Mouse (Mus musculus) liver, embryonic 15.5 days (tissue): ENCODE data around the gene Med12l. TPM values are rescaled to one million over a fixed set of nuclear protein-coding genes. Genes with fewer than 3 reads are reported as not detected.
"Not testable (repeated sequence)": the region's sequence is repeated elsewhere in the genome, so short reads cannot be mapped to it uniquely, and the experiment has no call there.

Experiments
- ATAC-seq: fragments of 200-750 bp; cut with Nextera tagmentation; 2 replicates; pipeline ENCODE4 v1.8.0; 2017; ENCODE audit warnings: moderate number of reproducible peaks, mild to moderate bottlenecking, moderate library complexity; ENCODE audit not compliant: insufficient read depth
- H3K27ac ChIP-seq: fragments of 300-500 bp; sonication (generic); replicated peaks from 2 replicates; pipeline ENCODE4 v1.5.1; 2015; ENCODE audit warnings: mild to moderate bottlenecking, inconsistent platforms
- H3K27me3 ChIP-seq: fragments of 300-500 bp; sonication (generic); 2 replicates; pipeline ENCODE4 v1.6.1; 2015; ENCODE audit warnings: mild to moderate bottlenecking, inconsistent platforms
- H3K36me3 ChIP-seq: fragments of 300-500 bp; sonication (generic); replicated peaks from 2 replicates; pipeline ENCODE4 v1.6.1; 2015; ENCODE audit warnings: moderate library complexity, mild to moderate bottlenecking, inconsistent platforms
- H3K4me1 ChIP-seq: fragments of 300-500 bp; sonication (generic); replicated peaks from 2 replicates; pipeline ENCODE4 v1.6.1; 2015; ENCODE audit warnings: inconsistent platforms
- H3K4me2 ChIP-seq: fragments of 300-500 bp; sonication (generic); 2 replicates; pipeline ENCODE4 v1.6.1; 2015; ENCODE audit warnings: moderate library complexity, mild to moderate bottlenecking, inconsistent platforms
- H3K4me3 ChIP-seq: fragments of 300-500 bp; sonication (generic); replicated peaks from 2 replicates; pipeline ENCODE4 v1.5.1; 2015; ENCODE audit warnings: mild to moderate bottlenecking, inconsistent platforms
- H3K9ac ChIP-seq: fragments of 300-500 bp; sonication (generic); 2 replicates; pipeline ENCODE4 v1.6.1; 2015; ENCODE audit warnings: moderate library complexity, mild to moderate bottlenecking, inconsistent platforms
- H3K9me3 ChIP-seq: fragments of 300-500 bp; sonication (generic); replicated peaks from 2 replicates; pipeline ENCODE4 v1.6.1; 2016; ENCODE audit warnings: inconsistent platforms
- WGBS: fragments of 180-500 bp; shearing (Covaris S2); methylation state at CpG from one replicate; pipeline ENCODE4 v1.1.7; 2015; ENCODE audit warnings: mixed read lengths; ENCODE audit not compliant: insufficient replicate concordance; 5-methylcytosine and 5-hydroxymethylcytosine counted together
- polyA plus RNA-seq: library from polyadenylated mRNA; unstranded; fragments of >200 nt; fragmentation: Nextera tagmentation; extraction: Ambion mirVana; gene quantifications from 2 replicates; pipeline ENCODE4 v1.2.1, GENCODE M21; 2015

Gene Med12l
- polyA plus RNA-seq, 1 experiment from 2014 or later, result 0.46 TPM

DNA sequence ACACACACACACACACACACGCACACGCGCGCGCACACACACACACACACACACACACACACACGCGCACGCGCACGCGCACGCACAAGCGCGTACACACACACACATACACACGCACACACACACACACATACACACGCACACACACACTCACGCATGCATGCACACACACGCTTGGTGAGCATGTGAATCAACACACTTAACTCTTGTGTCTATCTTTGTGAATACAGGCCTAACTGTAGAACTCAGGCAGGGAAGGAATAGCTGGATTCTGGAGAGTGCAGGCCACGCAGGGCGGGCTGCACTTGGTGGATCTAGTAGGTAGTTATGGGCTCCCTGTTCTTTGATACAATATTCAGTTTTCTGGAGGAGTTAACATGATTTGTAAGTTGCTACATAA lies 123.1 kb downstream of the Med12l start:
- ATAC-seq, result no peak
- Histone ChIP-seq H3K4me3 (no peak overlapping the region), H3K9ac (no peak overlapping the region), H3K9me3 (no peaks in the 10 kb centered on the region), H3K4me2 (peak overlapping the region; percentile 10; the same call in 1 of the 2 replicates), H3K27ac (no peak overlapping the region), H3K36me3 (no peaks in the 10 kb centered on the region), H3K4me1 (peaks cover 38% of the 10 kb centered on the region), H3K27me3 (no peaks in the 10 kb centered on the region)
- WGBS, result 72% methylated on average over 20 of the region's 20 CpGs

DNA sequence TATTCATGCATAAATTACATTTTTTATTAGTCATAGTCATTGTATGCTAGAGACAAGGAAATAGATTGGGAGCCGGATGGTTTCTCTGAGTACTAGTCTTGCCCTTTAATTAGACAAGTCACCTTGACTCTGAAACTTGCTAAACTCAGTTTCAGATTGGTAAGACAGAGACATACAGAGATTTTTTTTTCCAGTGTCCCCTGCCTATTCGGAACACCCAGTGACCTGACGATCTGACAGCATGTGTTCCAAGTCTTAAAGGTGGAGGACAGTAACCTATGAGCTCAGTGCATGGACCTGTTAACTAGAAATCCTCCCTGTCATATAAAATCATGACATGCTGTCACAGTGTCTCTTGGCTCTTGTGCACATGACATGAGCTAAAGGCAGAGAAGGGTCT lies 123.9 kb downstream of the Med12l start:
- no peaks in the 10 kb centered on the region for H3K36me3 ChIP-seq
- H3K27me3 ChIP-seq, result no peaks in the 10 kb centered on the region
- H3K27ac ChIP-seq, result no peak overlapping the region
- H3K4me1 ChIP-seq, result peaks cover 38% of the 10 kb centered on the region
- no peak overlapping the region for H3K4me3 ChIP-seq
- ATAC-seq, result no peak
- peak overlapping the region; percentile 18; the same call in 1 of the 2 replicates for H3K4me2 ChIP-seq
- no peak overlapping the region for H3K9ac ChIP-seq
- WGBS, result 56% methylated on average over 3 of the region's 3 CpGs
- no peaks in the 10 kb centered on the region for H3K9me3 ChIP-seq

DNA sequence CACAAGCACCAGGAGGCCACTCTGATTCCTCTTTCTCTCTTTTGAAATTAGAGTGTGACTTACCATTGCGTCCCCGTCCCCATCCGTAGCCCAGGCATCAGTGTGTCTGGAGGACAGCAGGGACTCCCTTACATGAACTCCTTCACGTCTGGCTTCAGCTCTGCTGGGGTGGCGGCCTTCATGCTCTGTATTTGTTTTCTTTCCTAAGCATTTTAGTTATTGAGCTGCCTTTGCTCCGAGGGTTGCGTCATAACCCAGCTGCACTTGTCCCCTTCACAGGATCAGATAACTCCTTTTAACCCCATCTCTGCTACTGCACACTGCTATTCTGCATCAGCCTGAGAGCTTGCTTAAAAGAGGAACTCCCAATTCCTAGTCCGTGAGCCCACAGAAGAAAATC lies 124.8 kb downstream of the Med12l start:
- Histone ChIP-seq H3K9me3 (no peaks in the 10 kb centered on the region), H3K4me3 (peak overlapping the region; percentile 38), H3K36me3 (no peaks in the 10 kb centered on the region), H3K4me1 (peaks cover 32% of the 10 kb centered on the region), H3K9ac (no peak overlapping the region), H3K27me3 (no peaks in the 10 kb centered on the region), H3K27ac (peak overlapping the region; percentile 48), H3K4me2 (peak overlapping the region; percentile 43)
- ATAC-seq, result peak; percentile 56
- WGBS, result 20% methylated on average over 8 of the region's 8 CpGs

DNA sequence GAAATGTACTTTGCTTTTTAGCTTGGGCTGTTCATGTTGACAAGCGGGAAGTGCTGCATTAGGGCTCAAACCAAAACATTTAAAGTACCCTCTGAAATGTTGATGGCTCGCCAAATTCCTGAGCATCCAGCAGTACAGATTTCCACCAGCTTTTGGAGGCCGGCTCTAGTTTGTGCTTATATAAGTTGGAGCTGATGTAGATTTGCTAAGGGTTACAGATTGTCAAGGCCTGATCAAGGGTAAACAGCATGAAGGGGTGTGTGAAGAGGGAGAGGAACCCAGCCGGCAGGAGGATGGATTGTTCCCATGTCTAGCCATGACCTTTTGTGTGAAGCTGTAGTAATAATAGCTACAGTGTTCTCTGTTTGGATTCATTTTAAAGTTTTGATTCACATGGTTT lies 125.5 kb downstream of the Med12l start:
- WGBS, result 61% methylated on average over 4 of the region's 4 CpGs
- H3K9me3 ChIP-seq, result no peaks in the 10 kb centered on the region
- H3K27me3 ChIP-seq, result no peaks in the 10 kb centered on the region
- no peaks in the 10 kb centered on the region for H3K36me3 ChIP-seq
- H3K4me2 ChIP-seq, result no peak overlapping the region
- peaks cover 25% of the 10 kb centered on the region for H3K4me1 ChIP-seq
- ATAC-seq, result peak; percentile 36
- no peak overlapping the region for H3K27ac ChIP-seq
- H3K9ac ChIP-seq, result no peak overlapping the region
- no peak overlapping the region for H3K4me3 ChIP-seq

DNA sequence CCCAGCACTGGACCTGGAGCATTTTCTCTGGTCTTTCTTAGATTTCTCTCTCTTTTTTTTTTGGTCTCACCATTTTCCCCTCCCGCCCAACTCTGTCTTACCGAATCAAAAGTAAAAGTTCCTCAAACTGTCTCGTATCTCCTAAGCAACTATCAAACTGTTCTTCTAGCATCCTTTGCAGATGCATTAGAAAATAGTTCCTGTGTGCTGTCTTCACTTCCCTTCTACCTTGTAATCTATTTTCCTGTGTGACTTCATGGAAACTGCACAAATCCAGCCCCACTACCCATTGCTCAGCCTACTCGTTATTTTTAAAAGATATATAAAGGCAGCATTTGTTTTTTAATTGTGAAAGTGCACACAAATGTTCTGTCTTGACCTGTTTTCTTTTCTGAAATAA lies 126.3 kb downstream of the Med12l start:
- no peak overlapping the region for H3K9ac ChIP-seq
- H3K27me3 ChIP-seq, result no peaks in the 10 kb centered on the region
- no peak for ATAC-seq
- no peak overlapping the region for H3K27ac ChIP-seq
- no peak overlapping the region for H3K4me2 ChIP-seq
- no peaks in the 10 kb centered on the region for H3K36me3 ChIP-seq
- no peak overlapping the region for H3K4me3 ChIP-seq
- no peaks in the 10 kb centered on the region for H3K9me3 ChIP-seq
- WGBS, result 35% methylated on average over 4 of the region's 4 CpGs
- H3K4me1 ChIP-seq, result peaks cover 25% of the 10 kb centered on the region

DNA sequence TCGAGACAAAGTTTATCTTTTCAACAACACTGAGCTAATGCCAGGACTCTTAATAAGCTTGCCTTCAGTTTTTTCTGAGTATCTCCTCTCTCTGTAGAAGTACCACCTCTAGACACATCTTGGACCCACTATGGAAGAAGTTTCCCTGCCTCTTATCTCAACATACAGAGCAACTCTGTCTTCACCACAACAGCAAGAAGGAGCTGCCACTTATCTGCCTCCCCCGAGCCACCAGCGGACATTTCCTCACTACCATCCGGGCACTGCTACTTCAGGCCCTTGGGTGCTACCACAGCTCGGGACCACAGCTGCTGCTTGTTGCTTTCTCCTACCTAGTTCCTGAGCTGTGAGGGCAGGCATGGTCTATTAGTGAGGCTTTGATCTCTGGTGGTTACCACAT lies 127.6 kb downstream of the Med12l start:
- H3K36me3 ChIP-seq, result no peaks in the 10 kb centered on the region
- no peak overlapping the region for H3K4me2 ChIP-seq
- H3K4me1 ChIP-seq, result peaks cover 22% of the 10 kb centered on the region
- H3K27ac ChIP-seq, result no peak overlapping the region
- no peak overlapping the region for H3K9ac ChIP-seq
- H3K27me3 ChIP-seq, result no peaks in the 10 kb centered on the region
- no peaks in the 10 kb centered on the region for H3K9me3 ChIP-seq
- peak; percentile 55 for ATAC-seq
- WGBS, result 10% methylated on average over 5 of the region's 5 CpGs
- H3K4me3 ChIP-seq, result no peak overlapping the region

DNA sequence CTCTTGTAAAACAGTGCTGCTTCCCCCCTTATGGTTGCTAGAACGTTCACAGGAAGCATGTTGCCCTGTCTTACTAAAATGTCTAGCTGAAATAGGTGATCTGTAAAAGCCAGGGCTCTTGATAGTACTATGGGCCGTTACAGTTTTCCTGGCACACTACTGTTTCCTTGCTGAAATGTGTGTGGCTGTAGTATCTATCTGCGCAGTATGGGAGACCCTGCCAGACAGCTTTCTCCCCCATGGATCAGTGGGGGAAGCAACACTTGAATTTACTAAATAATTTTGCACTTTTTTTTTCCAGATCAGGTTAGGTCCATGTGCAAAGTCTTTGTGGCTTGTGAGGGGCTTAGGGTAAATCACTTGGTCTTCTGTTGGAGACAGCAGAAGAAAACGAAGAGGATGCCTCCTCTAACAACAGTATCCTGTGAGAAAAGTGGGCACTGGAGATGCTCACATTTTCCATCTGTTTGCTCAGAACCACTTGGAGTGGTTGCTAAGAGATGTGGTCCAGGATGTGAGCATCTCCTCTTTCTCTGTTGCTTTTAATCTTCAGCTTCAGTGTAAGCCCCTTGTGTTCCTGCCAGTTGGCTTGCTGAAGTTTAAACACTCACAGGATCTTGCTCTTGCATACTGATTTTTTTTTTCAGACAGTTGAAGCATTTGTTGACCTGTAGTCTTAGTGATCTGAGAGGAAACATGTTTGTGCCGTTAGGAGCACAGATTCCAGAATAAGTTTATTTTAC lies 130.5 kb downstream of the Med12l start:
- H3K4me2 ChIP-seq, result no peak overlapping the region
- no peak for ATAC-seq
- H3K9me3 ChIP-seq, result no peaks in the 10 kb centered on the region
- no peak overlapping the region for H3K27ac ChIP-seq
- H3K4me1 ChIP-seq, result peaks cover 16% of the 10 kb centered on the region
- H3K9ac ChIP-seq, result no peak overlapping the region
- no peak overlapping the region for H3K4me3 ChIP-seq
- 56% methylated on average over 5 of the region's 5 CpGs for WGBS
- H3K36me3 ChIP-seq, result no peaks in the 10 kb centered on the region
- no peaks in the 10 kb centered on the region for H3K27me3 ChIP-seq

DNA sequence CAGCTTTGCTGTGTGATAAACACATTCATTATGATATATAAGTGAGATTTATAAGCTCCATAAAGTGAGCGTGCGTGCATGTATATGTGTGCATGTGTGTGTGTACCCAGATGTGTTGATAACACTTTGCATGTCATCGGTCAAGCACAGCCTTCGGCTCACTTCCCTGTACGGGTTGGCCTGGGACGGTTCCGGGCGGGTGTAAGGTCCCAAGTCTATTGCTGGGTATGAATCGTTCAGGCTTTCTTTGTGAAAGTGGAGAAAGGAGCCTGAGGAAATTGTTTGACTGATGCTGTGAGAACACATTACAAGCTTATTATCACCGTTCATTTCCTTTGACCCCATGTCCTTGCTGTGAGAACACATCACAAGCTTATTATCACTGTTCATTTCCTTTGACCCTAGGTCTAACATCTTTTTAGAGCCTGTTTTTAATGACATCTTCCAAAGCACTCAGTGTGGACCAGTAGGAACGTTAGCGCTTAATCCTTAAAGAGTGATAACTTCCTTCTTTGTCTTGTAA lies 133.4 kb downstream of the Med12l start:
- Histone ChIP-seq H3K27ac (no peak overlapping the region), H3K27me3 (no peaks in the 10 kb centered on the region), H3K4me1 (peaks cover 1% of the 10 kb centered on the region; the same call in 1 of the 2 replicates), H3K9ac (no peak overlapping the region), H3K36me3 (no peaks in the 10 kb centered on the region), H3K4me3 (no peak overlapping the region), H3K9me3 (no peaks in the 10 kb centered on the region), H3K4me2 (no peak overlapping the region)
- ATAC-seq, result no peak
- 73% methylated on average over 12 of the region's 12 CpGs for WGBS

DNA sequence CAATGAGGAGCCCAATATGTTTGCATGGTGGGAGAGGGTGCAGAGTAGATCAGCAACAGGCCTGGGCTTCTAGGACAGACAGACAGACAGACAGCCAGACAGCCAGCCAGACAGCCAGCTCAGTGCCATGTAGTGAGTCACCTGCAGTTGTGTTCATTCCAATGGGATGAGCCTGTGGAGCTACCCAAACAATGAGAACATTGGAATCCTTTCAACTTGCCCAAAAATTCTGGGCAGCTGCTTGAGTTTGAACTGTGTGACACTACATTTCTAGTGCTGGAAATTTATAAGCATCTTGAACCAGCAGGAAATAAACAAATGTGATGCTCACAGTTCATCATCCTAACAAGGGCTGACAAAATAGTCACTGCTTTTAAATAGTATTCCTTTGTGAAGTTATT lies 134.0 kb downstream of the Med12l start:
- no peak overlapping the region for H3K27ac ChIP-seq

DNA sequence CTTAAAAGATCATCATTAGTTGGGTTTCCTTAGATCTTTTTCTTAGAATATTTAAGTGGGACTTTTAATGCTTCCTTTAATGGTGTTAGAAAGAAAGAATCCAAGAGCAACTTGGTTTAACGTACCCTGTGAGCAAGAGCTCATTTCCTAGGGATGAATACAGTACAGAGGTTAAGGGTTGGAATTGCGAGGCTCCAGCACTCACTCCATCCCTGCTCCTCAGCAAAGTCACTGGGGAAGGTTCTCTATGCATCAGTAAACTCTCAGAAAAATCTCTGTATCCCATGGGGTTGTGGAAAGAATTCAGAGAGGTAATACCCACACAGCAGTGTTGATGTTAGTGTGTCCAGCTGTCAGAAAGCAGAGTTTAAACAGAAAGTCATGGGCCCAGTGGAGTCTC lies 134.5 kb downstream of the Med12l start:
- no peak overlapping the region for H3K4me3 ChIP-seq
- H3K9ac ChIP-seq, result no peak overlapping the region
- no peaks in the 10 kb centered on the region for H3K4me1 ChIP-seq
- no peak overlapping the region for H3K27ac ChIP-seq
- H3K36me3 ChIP-seq, result no peaks in the 10 kb centered on the region
- H3K4me2 ChIP-seq, result no peak overlapping the region
- WGBS, result 62% methylated on average over 2 of the region's 2 CpGs
- ATAC-seq, result no peak
- H3K9me3 ChIP-seq, result no peaks in the 10 kb centered on the region
- no peaks in the 10 kb centered on the region for H3K27me3 ChIP-seq

More for the DNA sequence above, 134.0 kb downstream of the Med12l start:
- Histone ChIP-seq H3K9ac (no peak overlapping the region), H3K27me3 (no peaks in the 10 kb centered on the region), H3K4me2 (no peak overlapping the region), H3K4me3 (no peak overlapping the region), H3K9me3 (no peaks in the 10 kb centered on the region), H3K36me3 (no peaks in the 10 kb centered on the region), H3K4me1 (no peaks in the 10 kb centered on the region)
- no peak for ATAC-seq

DNA sequence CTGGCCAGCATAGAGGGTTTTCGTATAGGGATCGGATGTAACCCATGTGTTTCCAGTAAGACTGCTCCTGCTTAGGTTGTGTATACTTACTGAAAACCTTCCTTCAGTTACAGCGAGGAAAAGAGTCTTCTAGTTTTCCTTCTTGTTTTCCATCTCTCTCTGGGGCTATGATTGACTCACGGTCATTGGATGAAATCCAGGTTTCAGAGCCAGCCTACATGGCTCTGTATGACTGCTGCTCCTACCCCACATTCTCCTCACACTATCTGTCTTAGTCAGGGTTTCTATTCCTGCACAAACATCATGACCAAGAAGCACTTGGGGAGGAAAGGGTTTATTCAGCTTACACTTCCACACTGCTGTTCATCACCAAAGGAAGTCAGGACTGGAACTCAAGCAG lies 135.3 kb downstream of the Med12l start:
- not testable (repeated sequence) for H3K9ac ChIP-seq, H3K4me3 ChIP-seq, H3K4me1 ChIP-seq, H3K27ac ChIP-seq, H3K36me3 ChIP-seq, ATAC-seq, H3K27me3 ChIP-seq, H3K9me3 ChIP-seq, H3K4me2 ChIP-seq
- WGBS, result 84% methylated on average over 4 of the region's 4 CpGs
